Comparison of ENCODE assay signal across 14 mouse cellular contexts in the genomic region with DNA sequence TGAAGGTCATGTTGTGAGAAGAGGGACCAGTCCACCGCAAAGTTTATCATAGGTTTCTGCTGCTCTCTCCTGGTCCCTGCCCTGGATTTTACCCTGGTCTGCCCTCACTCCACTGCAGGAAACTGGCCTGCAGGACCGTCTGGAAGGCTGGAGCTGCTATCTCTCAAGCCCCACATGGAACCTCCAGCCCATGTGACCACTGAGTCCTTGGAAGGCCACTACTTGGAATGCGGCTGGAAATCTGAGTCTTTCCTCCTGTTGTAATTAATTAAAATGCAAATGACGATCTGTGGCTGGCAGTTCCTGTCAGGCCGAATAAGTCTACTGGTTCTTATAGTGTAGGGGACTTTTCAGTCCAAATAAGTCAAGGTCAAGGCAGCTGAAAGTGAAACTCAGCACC. TPM values are rescaled to one million over a fixed set of nuclear protein-coding genes. Genes with fewer than 3 reads are reported as not detected.
DNase-seq lines count a peak whose midpoint lies in the region; ATAC-seq and TF ChIP-seq lines count a peak whose summit lies in the region.
"Had no signal": no experiment of that assay in that cellular context is flagged by ENCODE, and none has a peak within 500 bp of the region (broad histone marks: within the 10 kb centered on the region; RNA-seq: fewer than 3 reads in every experiment).

No protein-coding gene starts in this region.

- no peaks in the 10 kb centered on the region for H3K27me3 ChIP-seq in heart, embryonic 13.5 days (replicated peaks)
- H3K27me3 ChIP-seq in ES-Bruce4 (ENCODE audit: control insufficient read depth, insufficient read depth, low read length, poor library complexity, severe bottlenecking): no peaks in the 10 kb centered on the region
- H3K27me3 ChIP-seq: CH12.LX; lung, embryonic 15.5 days; midbrain, embryonic 13.5 days had no signal

- TF ChIP-seq EP300 in ES-Bruce4 (IDR thresholded peaks at IDR 0.05; ENCODE audit: insufficient read depth, low read depth, low read length): 0 out of 2 replicates have a peak, but pooled peaks have one; percentile 27

- H3K4me1 ChIP-seq in heart, embryonic 13.5 days: peaks cover 45% of the 10 kb centered on the region
- H3K4me1 ChIP-seq in ES-Bruce4 (ENCODE audit: control insufficient read depth, insufficient read depth, low read length): peaks cover 8% of the 10 kb centered on the region

- WGBS in heart, embryonic 13.5 days: 27% methylated on average over 5 of the region's 5 CpGs

- H3K4me2 ChIP-seq in heart, embryonic 13.5 days: no peak overlapping the region
- H3K4me2 ChIP-seq: lung, embryonic 15.5 days; midbrain, embryonic 13.5 days had no signal

- H3K4me3 ChIP-seq in heart, embryonic 13.5 days: no peak overlapping the region
- no peak overlapping the region for H3K4me3 ChIP-seq in ES-Bruce4 (ENCODE audit: low read depth, low read length)
- H3K4me3 ChIP-seq: lung, embryonic 15.5 days; midbrain, embryonic 13.5 days had no signal

- H3K27ac ChIP-seq in heart, embryonic 13.5 days (replicated peaks): peak overlapping the region; percentile 58
- peak overlapping the region; percentile 26; the same call in 1 of the 2 replicates for H3K27ac ChIP-seq in ES-Bruce4 (ENCODE audit: insufficient read depth, low read length)
- H3K27ac ChIP-seq: hindbrain, postnatal 0 days; lung, embryonic 15.5 days; midbrain, embryonic 13.5 days had no signal

- TF ChIP-seq CTCF in ES-Bruce4 (IDR thresholded peaks at IDR 0.05; ENCODE audit: low read depth, low read length): no peak

- no peak overlapping the region; the same call in 1 of the 2 replicates for H3K9ac ChIP-seq in heart, embryonic 13.5 days
- no peak overlapping the region for H3K9ac ChIP-seq in ES-Bruce4 (ENCODE audit: low read depth, poor library complexity, severe bottlenecking)
- H3K9ac ChIP-seq: forebrain, postnatal 0 days; lung, embryonic 15.5 days; midbrain, embryonic 13.5 days had no signal

- no peak for ATAC-seq in heart, embryonic 13.5 days (ENCODE audit: extremely low read depth, insufficient number of reproducible peaks, low FRiP score, low TSS enrichment)
- ATAC-seq: forebrain, postnatal 0 days; hindbrain, postnatal 0 days; midbrain, embryonic 13.5 days had no signal

- no peak for TF ChIP-seq POLR2A in ES-Bruce4 (IDR thresholded peaks at IDR 0.05; ENCODE audit: insufficient read depth, low read length)

- intact Hi-C loops in heart, postnatal 36 days (cut with DNase I): no loop called here
- intact Hi-C loops in left cerebral cortex, postnatal 10 days (cut with DNase I): no loop called here

- H3K9me3 ChIP-seq in heart, embryonic 13.5 days: no peaks in the 10 kb centered on the region
- H3K9me3 ChIP-seq in ES-Bruce4 (replicated peaks; ENCODE audit: control insufficient read depth, insufficient read depth, low read length, poor library complexity, severe bottlenecking): no peaks in the 10 kb centered on the region
- H3K9me3 ChIP-seq: lung, embryonic 15.5 days; midbrain, embryonic 13.5 days had no signal

- no peaks in the 10 kb centered on the region for H3K36me3 ChIP-seq in heart, embryonic 13.5 days
- H3K36me3 ChIP-seq in ES-Bruce4 (ENCODE audit: control insufficient read depth, insufficient read depth, low read length, poor library complexity, severe bottlenecking): no peaks in the 10 kb centered on the region
- H3K36me3 ChIP-seq: lung, embryonic 15.5 days; midbrain, embryonic 13.5 days had no signal

- DNase-seq in heart, postnatal 36 days: no peak
- DNase-seq in R1 (ENCODE audit: low read depth, low spot score): peak; percentile 59
- DNase-seq in kidney, adult 9 months: peak; percentile 62
- DNase-seq in left cerebral cortex, postnatal 10 days (ENCODE audit: extremely low spot score in 1 of 2, low spot score in 2 of 2): no peak
- DNase-seq in right cerebral cortex, postnatal 25 days: no peak
- DNase-seq: forebrain, postnatal 0 days; layer of hippocampus, adult 9-11 months; left cerebral cortex, postnatal 4 days had no signal

RNA-seq across cellular contexts. Expression of a gene that starts 50.4 kb away (rescaled TPM):
- polyA plus RNA-seq in heart, embryonic 13.5 days (2015; fragmentation: Nextera tagmentation; extraction: Ambion mirVana): 0.51 and 0.83 TPM in 2 replicates
- 10 to 100 TPM; 26.8 to 36.3 TPM for total RNA-seq in heart, postnatal 36 days (2021)
- 3.3 and 6.2 TPM in 2 replicates for polyA plus RNA-seq in ES-Bruce4 (2011; ENCODE audit: insufficient read depth, insufficient read length, low read depth, missing spikeins)
- total RNA-seq in left cerebral cortex, postnatal 10 days (2021): 10 to 100 TPM; 41.6 to 43.3 TPM

Comparison
In these comparisons a context has a peak if more than half of its experiments do, and no peak if none do; other contexts are left out.
1. DNase-seq: peak in R1 (single experiment) and kidney, adult 9 months (single experiment); none in heart, postnatal 36 days (0 of 2), left cerebral cortex, postnatal 10 days (0 of 2) and right cerebral cortex, postnatal 25 days (single experiment).